Mouse (Mus musculus) kidney, adult 8-10 months (tissue): ENCODE data around the gene 1700019N19Rik.

Experiments used
- DNase-seq, 2 experiments: peaks; one replicate each; pipeline ENCODE4 v3.0.0; 2022

The 1700019N19Rik gene

DNA sequence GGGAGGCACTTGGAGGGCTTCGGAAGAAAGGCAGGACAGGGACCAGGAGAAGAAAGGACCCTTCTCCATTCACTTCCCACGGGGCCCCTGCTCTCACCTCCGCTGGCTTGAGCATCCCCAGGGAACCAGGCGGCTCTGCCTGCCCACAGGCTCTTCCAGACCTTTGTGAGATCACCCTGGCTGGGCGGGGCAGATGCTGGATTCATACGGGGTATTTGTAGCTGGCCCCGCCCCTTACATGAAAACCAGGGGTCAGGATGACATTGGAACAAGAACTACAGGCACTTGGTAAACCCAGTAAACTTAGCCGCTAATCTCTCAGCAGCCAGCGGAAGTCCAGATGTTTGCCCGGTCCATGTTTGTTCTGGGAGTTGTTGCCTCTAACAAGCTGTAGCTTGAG is at the start of gene 1700019N19Rik:
1700019N19Rik (minus strand) TSS at position 178 of the 400 bp plus-strand sequence.
- DNase-seq = no peak

GRCm38 (mm10) chr19:58843606-58844005 is 49.3 kb upstream of the 1700019N19Rik start:
- no peak for DNase-seq

DNA sequence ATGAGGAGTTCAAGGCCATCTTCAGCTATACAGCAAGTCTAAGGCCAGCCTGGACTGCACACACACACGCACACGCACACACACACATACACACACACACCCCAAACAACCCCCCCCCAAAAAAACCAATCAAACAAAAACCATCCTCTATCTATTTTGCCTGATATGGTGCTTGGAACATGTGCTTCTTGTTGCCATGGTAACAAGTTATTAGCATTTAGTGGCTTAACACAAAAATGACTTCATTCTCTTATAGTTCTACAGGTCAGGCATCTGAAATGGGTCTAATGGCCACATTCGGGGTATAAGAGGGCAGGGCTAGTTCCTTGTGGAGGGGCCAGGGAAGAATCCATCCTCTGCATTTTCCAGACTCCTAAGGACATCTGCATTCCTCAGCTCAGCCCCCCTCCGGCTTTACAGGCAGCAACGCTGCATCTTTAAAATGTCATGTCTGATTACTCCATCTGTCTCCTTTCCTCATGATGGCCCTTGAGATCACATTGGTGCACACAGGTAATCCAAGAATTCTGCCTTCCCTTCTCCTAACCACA is 46.5 kb upstream of the 1700019N19Rik start:
- DNase-seq = no peak

DNA sequence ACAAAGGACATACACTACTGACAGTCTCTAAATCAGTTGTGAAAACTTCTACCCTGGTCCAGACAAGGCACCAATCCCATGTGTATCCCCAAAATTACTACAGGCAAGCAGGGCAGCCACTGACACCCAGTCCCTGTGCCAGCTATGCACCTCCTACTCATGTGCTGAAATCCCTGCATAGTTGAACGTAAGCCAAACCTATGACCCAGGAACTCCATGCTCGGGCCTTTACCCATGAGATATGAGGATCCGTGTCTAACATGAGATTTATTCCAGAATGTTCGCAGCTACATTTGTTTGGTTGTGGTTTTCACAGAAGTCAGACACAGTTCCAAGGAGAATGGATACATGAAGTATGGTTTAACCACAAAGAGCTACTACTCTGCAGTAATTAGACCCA is 45.5 kb upstream of the 1700019N19Rik start:
- DNase-seq = peak; percentile 47 to 60

- DNase-seq = no peak
Observed at GRCm38 (mm10) chr19:58839345-58839744, 45.1 kb upstream of the 1700019N19Rik start.

DNA sequence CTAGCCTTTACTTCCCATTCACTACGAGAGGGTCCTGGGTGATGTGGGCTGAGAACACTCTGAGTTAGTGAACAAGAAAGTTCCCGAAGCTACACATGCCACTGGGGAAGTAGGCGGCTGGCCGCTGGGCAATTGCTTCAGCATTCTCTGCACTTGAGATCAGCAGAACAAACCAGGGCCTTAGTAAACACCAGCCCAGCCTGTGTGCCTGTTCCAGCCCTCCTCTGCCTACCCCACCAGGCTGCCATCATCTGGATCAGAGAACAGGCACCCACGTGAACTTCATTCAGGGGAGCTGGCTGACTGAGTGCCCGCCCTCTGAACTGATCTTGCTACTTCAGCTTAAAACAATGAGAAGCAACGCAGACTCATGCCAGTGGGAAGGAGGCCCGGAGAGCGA is 44.4 kb upstream of the 1700019N19Rik start:
- peak; percentile 42 to 48 for DNase-seq

DNA sequence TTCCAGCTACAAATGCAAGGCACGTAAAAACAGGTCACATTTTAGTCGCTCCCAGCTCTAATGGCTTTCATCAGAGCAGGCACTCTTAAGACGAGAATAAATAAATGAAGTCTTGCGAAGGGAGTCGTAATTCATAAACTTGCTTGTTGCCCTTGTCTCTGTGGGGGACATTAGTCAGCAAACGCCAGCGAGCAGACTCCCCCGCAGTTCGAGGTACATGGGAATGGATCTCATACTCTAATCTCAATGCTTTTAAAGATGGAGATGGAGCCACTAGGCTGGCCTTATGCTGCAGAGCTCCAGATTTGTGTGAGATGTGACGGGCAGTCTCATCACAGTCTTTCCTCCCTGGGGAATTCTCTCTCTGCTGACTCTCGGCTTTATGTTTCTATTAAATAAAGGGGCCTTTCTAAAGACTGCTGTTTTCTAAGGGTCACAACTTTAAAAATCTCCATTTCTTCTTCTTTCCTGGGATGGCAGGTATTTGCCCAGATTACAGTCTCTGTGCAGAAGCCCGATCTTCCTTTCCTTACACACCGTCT is 39.4 kb upstream of the 1700019N19Rik start:
- no peak for DNase-seq

GRCm38 (mm10) chr19:58832988-58833387 is 38.7 kb upstream of the 1700019N19Rik start:
- DNase-seq = no peak

- no peak for DNase-seq
Observed at GRCm38 (mm10) chr19:58831280-58831922, 37.1 kb upstream of the 1700019N19Rik start.

- no peak for DNase-seq
Observed at GRCm38 (mm10) chr19:58830182-58830581, 35.9 kb upstream of the 1700019N19Rik start.

DNA sequence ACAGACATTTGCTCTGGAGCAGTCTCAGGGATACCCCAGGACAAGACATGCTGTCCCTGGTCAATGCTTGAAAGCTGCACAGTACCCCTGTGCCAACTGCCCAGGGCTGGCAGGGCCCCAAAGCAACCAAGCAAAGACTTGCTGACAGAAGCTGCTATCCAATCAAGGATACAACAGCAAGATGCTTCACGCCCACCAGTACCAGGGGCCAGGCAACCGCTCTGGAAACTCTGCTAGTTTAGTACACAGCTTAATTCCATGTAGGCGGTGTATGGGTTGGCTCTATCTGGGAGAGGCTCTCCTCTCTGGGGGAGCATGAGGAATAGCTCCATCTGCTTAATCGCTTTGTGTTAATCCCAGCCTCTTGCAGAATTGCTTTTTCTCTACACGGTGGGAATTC is 35.3 kb upstream of the 1700019N19Rik start:
- peak; percentile 55 to 71 for DNase-seq

- no peak for DNase-seq
Observed at GRCm38 (mm10) chr19:58827656-58828055, 33.4 kb upstream of the 1700019N19Rik start.

- no peak for DNase-seq
Observed at GRCm38 (mm10) chr19:58824316-58824715, 30.1 kb upstream of the 1700019N19Rik start.

- DNase-seq = no peak
Observed at GRCm38 (mm10) chr19:58823301-58823700, 29.0 kb upstream of the 1700019N19Rik start.

DNA sequence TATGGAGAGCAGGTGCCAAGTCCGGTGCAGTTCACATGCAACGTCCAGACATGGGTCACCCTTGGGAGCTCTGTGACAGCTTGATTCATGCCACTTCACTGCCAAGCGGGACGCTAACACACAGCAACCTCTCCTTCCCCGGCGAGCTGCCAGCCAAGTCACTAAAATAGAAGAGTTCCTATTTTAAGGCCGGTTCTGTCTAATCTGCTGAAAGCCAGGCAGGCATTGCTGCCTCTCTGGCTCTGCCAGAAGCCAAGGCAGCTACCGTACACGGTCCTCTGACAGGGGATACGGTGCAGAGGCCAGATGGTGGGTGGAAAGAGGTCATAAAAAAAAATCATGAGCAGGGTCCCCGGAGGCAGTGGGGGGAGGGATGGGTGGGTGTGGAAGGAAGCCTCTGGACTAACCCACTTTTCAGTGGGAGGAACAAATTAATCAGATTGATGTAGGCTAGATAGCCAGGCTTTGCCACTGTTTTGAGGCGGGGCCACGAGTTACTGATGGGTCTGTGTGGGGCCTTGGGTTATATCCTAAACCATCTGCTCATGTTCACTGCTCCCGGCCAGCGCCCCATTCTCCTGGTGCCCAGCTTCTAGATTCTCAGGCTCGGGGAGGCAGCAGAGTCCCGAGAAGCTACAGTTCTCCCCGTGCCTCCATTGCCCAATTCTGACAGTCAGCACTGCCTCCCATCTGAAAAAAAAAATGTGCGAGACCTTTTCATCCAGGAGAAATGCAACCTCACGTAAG is 28.4 kb upstream of the 1700019N19Rik start:
- peak; percentile 39 to 52 for DNase-seq

DNA sequence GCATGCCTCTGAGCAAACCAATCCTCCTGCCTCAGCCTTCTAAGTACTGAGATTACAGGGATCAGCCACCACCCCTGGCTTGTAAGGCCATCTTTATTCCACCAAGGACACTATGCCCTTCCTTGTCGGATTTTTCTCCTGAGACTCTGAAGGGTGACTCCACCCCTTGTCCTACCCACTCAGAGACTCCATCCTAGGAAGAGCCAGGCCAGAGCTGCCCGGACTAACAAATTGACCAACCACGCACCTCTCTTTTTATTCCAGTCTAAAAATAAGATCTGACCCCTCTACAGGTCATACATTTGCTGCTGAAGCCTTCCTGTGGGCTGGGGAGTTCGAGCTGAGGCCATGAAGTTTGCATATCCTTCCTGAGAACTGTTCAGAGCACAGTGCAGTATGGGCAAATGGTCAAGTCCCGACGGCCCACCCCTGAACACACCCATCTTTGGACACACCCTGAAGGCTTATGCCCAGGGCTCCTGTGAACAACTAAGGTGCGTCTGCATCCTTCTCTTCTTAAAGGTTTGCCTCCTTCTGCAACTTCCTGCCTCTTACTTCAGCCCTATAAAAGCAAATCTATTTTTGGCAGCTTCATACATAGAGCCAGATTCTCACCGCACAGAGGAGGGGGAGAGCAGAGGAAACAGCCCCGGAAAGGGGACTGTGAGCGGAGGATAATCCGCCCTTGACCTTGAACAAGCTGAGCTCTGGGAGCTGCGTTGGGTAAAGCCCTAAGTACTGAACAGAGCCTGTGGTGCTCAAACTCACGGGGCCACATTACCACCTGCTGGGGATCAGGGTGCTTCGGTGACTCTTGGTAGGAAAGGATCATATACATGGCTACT is 24.5 kb upstream of the 1700019N19Rik start:
- peak in 1 of 2 experiments; percentile 13 for DNase-seq

DNA sequence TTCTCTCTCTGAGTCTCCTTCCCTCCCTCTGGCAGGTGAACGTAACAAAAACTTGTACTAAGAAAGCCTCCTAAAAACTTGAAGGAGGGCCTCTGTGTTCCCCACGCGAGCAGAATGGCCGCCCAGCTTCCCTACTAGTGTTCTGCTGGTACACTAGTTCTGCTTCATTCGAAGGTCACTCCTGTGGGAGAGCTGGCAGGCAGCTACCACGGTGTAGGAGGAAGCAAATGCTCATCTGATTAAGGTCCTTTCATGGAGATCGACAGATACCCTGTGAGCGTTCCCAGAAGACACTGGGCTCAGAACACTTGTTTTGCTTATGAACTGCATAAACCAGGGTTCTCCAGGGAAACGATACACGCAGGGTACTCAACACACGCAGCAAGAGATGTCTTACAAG is 23.1 kb upstream of the 1700019N19Rik start:
- DNase-seq = no peak

GRCm38 (mm10) chr19:58816453-58817041 is 22.3 kb upstream of the 1700019N19Rik start:
- peak in 1 of 2 experiments; percentile 23 for DNase-seq

- no peak for DNase-seq
Observed at GRCm38 (mm10) chr19:58815179-58815922, 21.1 kb upstream of the 1700019N19Rik start.

- no peak for DNase-seq
Observed at GRCm38 (mm10) chr19:58810536-58810935, 16.3 kb upstream of the 1700019N19Rik start.

- no peak for DNase-seq
Observed at GRCm38 (mm10) chr19:58808864-58809263, 14.6 kb upstream of the 1700019N19Rik start.

DNA sequence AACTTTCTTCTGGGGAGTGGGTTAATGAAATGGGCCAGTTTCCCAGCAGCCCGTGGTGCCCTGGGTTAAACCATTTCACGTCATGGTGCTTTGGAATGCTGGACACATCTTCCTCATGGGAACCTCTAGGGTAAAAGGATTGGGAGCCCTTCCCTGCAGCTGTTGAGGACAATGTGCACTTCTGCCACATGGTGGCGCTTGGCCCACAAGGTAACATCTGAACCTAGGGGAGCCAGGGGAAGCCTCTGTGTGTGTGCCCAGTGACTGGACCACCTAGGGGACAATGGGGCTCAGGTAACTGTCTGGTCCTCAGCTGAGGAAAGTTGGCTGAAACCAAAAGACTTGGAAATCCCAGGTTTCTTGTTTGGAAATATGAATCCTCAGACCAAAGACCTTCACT is 12.1 kb upstream of the 1700019N19Rik start:
- peak; percentile 33 to 71 for DNase-seq
